Mouse (Mus musculus) limb, embryonic 11.5 days (tissue): ENCODE data around the gene Klf13. TPM values are rescaled to one million over a fixed set of nuclear protein-coding genes. Genes with fewer than 3 reads are reported as not detected.
A peak's percentile ranks its signal among the peaks of the same experiment; 100 is the strongest.

Experiments
- ATAC-seq: fragments of 200-750 bp; cut with Nextera tagmentation; 2 replicates; pipeline ENCODE4 v1.8.0; 2017; ENCODE audit warnings: low read depth; ENCODE audit not compliant: insufficient number of reproducible peaks, low FRiP score, low TSS enrichment
- DNase-seq: peaks from one replicate; pipeline ENCODE4 v3.0.0-alpha.2; 2015; ENCODE audit warnings: low spot score
- H3K27ac ChIP-seq: fragments of 300-500 bp; sonication (generic); replicated peaks from 2 replicates; pipeline ENCODE4 v1.5.1; 2014; ENCODE audit warnings: low read depth, mild to moderate bottlenecking, low read length
- H3K27me3 ChIP-seq: fragments of 300-500 bp; sonication (generic); 2 replicates; pipeline ENCODE4 v1.6.1; 2014; ENCODE audit warnings: mild to moderate bottlenecking, low read length, mixed read lengths; ENCODE audit not compliant: control insufficient read depth, insufficient read depth
- H3K36me3 ChIP-seq: fragments of 300-500 bp; sonication (generic); 2 replicates; pipeline ENCODE4 v1.6.1; 2014; ENCODE audit warnings: mild to moderate bottlenecking, low read length, moderate library complexity, mixed read lengths; ENCODE audit not compliant: control insufficient read depth, insufficient read depth
- H3K4me1 ChIP-seq: fragments of 300-500 bp; sonication (generic); 2 replicates; pipeline ENCODE4 v1.6.1; 2014; ENCODE audit warnings: low read length, mixed read lengths; ENCODE audit not compliant: control insufficient read depth, insufficient read depth
- H3K4me2 ChIP-seq: fragments of 300-500 bp; sonication (generic); 2 replicates; pipeline ENCODE4 v1.6.1; 2014; ENCODE audit warnings: low read depth, mild to moderate bottlenecking, moderate library complexity; ENCODE audit not compliant: severe bottlenecking
- H3K4me3 ChIP-seq: fragments of 300-500 bp; sonication (generic); 2 replicates; pipeline ENCODE4 v1.5.1; 2014; ENCODE audit warnings: low read depth, low read length
- H3K9ac ChIP-seq: fragments of 300-500 bp; sonication (generic); 2 replicates; pipeline ENCODE4 v1.6.1; 2014; ENCODE audit warnings: mild to moderate bottlenecking, low read length
- H3K9me3 ChIP-seq: fragments of 300-500 bp; sonication (generic); 2 replicates; pipeline ENCODE4 v1.6.1; 2016; ENCODE audit warnings: low read length; ENCODE audit not compliant: control insufficient read depth
- WGBS: fragments of 180-500 bp; shearing (Covaris S2); extraction: QIAGEN DNeasy Blood & Tissue Kit; methylation state at CpG from one replicate; pipeline ENCODE4 v1.1.7; 2014; 5-methylcytosine and 5-hydroxymethylcytosine counted together
- polyA plus RNA-seq: library from polyadenylated mRNA; unstranded; fragments of >200 nt; fragmentation: Nextera tagmentation; extraction: Ambion mirVana; gene quantifications from 2 replicates; pipeline ENCODE4 v1.2.1, GENCODE M21; 2014

The Klf13 gene
- polyA plus RNA-seq, 1 experiment from 2014 or later, result 18.8 TPM

DNA sequence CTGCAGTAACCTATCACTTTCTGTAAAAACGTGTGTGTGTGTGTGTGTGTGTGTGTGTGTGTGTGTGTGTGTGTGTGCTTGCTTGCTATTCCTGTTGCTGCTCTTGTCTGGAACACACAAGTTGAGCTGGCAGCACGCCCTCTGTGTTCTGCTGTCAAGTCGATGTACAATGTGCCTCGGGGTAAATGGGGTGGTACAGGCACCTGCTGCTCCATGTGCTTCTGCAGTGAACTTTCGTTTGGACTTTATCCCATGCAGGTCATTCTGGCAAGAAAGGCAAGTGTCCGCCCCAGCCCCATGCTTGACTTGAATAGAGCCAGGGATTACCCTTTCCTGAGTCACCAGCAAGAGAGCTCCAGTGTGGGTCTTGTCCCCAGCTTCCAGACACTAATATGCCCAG, 21.0 kb downstream of the Klf13 start:
- no peaks in the 10 kb centered on the region for H3K36me3 ChIP-seq
- DNase-seq, result no peak
- WGBS, result 79% methylated on average over 6 of the region's 6 CpGs
- no peak overlapping the region for H3K27ac ChIP-seq
- no peak overlapping the region for H3K9ac ChIP-seq
- peaks cover 8% of the 10 kb centered on the region for H3K4me1 ChIP-seq
- no peaks in the 10 kb centered on the region for H3K9me3 ChIP-seq
- no peak overlapping the region for H3K4me3 ChIP-seq
- no peak for ATAC-seq
- H3K4me2 ChIP-seq, result no peak overlapping the region
- H3K27me3 ChIP-seq, result no peaks in the 10 kb centered on the region

- WGBS, result 93% methylated on average over 6 of the region's 6 CpGs
- peaks cover 19% of the 10 kb centered on the region for H3K4me1 ChIP-seq
- no peaks in the 10 kb centered on the region for H3K27me3 ChIP-seq
- no peak within 1 kb of the TSS for H3K9ac ChIP-seq
- H3K4me2 ChIP-seq, result no peak within 1 kb of the TSS
- no peaks in the 10 kb centered on the region for H3K9me3 ChIP-seq
- no peak within 1 kb of the TSS for H3K27ac ChIP-seq
- H3K36me3 ChIP-seq, result no peaks in the 10 kb centered on the region
- ATAC-seq, result no peak
- no peak for DNase-seq
- no peak within 1 kb of the TSS for H3K4me3 ChIP-seq
These were observed 22.3 kb downstream of the Klf13 start, which contains the start of gene E030018B13Rik for GRCm38 (mm10) chr7:63916268-63916907. TSS of gene E030018B13Rik (plus strand) at chr7:63916857.

GRCm38 (mm10) chr7:63914891-63915290, 23.8 kb downstream of the Klf13 start:
- Histone ChIP-seq H3K9me3 (no peaks in the 10 kb centered on the region), H3K4me2 (no peak overlapping the region), H3K4me1 (peaks cover 30% of the 10 kb centered on the region), H3K27me3 (no peaks in the 10 kb centered on the region), H3K27ac (no peak overlapping the region), H3K9ac (no peak overlapping the region), H3K36me3 (no peaks in the 10 kb centered on the region), H3K4me3 (no peak overlapping the region)
- ATAC-seq, result no peak
- no peak for DNase-seq
- WGBS, result 92% methylated on average over 2 of the region's 2 CpGs

DNA sequence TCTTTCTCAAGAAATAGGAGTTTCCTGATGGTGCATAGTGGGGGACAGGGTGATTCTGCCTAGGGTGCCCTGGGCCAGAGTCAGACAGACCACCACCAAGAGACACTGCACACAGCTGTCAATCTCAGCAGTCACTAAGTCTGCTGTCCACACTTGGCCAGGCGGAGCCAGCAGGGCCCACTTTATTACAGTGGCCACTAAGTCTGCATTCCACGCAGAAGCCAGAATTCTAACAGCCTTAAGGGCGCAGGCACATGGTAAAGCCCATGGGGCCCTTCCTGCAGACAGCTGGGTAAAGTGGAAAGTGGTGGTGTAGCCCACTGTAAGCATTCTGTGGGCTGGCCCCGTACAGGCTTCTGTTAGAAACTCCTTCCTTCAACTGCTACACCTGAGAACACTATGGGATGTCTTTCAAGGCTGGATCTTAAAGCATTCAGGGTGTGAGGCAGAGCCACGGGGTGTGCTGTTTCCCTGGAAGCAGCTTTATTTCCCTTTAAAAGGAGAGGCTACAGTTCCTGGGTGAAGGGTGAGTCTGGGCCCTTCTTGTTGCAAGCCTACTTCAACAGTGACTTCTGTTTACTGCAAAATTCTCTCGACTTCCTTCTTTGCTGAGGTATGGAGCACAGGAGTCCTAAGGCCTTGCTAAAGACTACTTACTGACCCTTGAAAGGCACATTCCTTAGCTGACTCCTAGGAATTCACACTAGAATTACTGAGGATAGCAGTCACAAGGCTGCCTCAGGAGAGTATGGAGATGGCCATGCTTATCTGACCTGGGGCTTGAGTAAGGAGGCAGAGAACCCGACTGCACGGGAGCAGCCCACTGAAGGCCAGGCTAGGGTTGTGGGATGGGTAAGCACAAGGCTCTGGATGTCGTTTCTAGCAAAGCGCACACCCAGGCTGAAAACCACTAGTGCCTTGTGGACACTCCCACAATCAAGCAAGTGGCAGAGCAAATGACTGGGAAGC, 24.7 kb downstream of the Klf13 start:
- H3K27ac ChIP-seq, result no peak overlapping the region
- 45% methylated on average over 10 of the region's 10 CpGs for WGBS

GRCm38 (mm10) chr7:63912924-63913723, 25.6 kb downstream of the Klf13 start:
- Histone ChIP-seq H3K36me3 (no peaks in the 10 kb centered on the region), H3K4me1 (peaks cover 30% of the 10 kb centered on the region), H3K4me3 (no peak overlapping the region), H3K9ac (no peak overlapping the region), H3K4me2 (no peak overlapping the region), H3K27me3 (no peaks in the 10 kb centered on the region), H3K27ac (no peak overlapping the region), H3K9me3 (no peaks in the 10 kb centered on the region)
- ATAC-seq (no peak), DNase-seq (no peak)
- 45% methylated on average over 12 of the region's 12 CpGs for WGBS

More for the DNA sequence above, 24.7 kb downstream of the Klf13 start:
- Histone ChIP-seq H3K36me3 (no peaks in the 10 kb centered on the region), H3K27me3 (no peaks in the 10 kb centered on the region), H3K4me2 (no peak overlapping the region), H3K9ac (no peak overlapping the region), H3K9me3 (no peaks in the 10 kb centered on the region), H3K4me1 (peaks cover 30% of the 10 kb centered on the region), H3K4me3 (no peak overlapping the region)
- DNase-seq (no peak), ATAC-seq (no peak)

- no peaks in the 10 kb centered on the region for H3K9me3 ChIP-seq
- peaks cover 30% of the 10 kb centered on the region for H3K4me1 ChIP-seq
- WGBS, result 33% methylated on average over 7 of the region's 7 CpGs
- ATAC-seq (0 out of 2 replicates have a peak, but pooled peaks have one; percentile 41), DNase-seq (no peak)
- H3K4me2 ChIP-seq, result no peak overlapping the region
- H3K27me3 ChIP-seq, result no peaks in the 10 kb centered on the region
- H3K4me3 ChIP-seq, result no peak overlapping the region
- H3K36me3 ChIP-seq, result no peaks in the 10 kb centered on the region
- no peak overlapping the region for H3K9ac ChIP-seq
- H3K27ac ChIP-seq, result no peak overlapping the region
These were observed 26.4 kb downstream of the Klf13 start for GRCm38 (mm10) chr7:63912234-63912810.

DNA sequence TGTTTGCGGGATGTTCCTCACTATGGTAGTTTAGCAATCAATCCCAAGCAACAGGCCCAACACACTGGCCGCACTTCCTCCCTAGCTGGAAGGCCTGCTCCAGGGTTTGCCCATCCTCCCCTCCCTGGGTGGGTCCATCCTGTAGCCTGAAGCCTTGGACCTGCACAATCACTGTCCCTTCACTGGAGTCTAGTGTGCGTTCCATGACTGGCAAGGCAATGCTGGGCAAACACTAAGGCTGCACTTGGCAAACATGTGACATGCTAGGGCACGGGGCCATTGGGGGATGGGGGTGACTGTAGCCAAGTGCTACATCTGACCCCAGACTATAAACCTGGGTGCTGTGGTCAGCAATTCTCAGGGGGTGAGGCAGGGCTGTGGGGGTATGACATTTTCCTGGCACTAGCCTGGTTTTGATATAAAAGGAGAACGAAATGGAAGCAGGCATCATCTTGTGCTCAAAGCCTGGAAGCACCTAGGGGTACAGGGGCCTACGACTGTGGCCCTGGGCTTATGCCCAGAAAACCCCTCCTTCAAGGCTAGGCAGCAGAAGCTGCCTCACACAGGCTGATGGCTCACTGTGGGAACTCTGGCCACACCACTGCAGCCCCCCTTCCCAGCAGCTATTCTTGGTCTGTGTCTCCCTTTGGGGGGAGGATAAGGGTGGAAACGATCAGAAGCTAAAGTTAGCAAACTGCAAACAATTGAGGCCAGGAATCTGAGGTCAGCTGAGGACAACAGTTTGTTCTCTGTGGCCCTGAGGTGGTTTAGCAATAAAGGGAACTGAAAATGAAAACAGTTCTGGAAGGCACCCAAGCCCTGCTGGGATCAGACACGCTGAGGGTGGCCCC, 27.1 kb downstream of the Klf13 start:
- no peaks in the 10 kb centered on the region for H3K9me3 ChIP-seq
- 57% methylated on average over 8 of the region's 8 CpGs for WGBS
- DNase-seq, result no peak
- no peaks in the 10 kb centered on the region for H3K36me3 ChIP-seq
- peaks cover 30% of the 10 kb centered on the region for H3K4me1 ChIP-seq
- no peak overlapping the region for H3K4me2 ChIP-seq
- no peak overlapping the region for H3K4me3 ChIP-seq
- no peaks in the 10 kb centered on the region for H3K27me3 ChIP-seq
- ATAC-seq, result no peak
- no peak overlapping the region for H3K9ac ChIP-seq
- no peak overlapping the region for H3K27ac ChIP-seq
